Mouse (Mus musculus) cerebral cortex, adult 2 months (tissue): ENCODE measurements around the gene Olfr243.

Experiments
- WGBS: fragments of 180-500 bp; shearing (Covaris S2); methylation state at CpG from one replicate; pipeline ENCODE4 v1.1.7; 2018; 5-methylcytosine and 5-hydroxymethylcytosine counted together

Olfr243 gene

DNA sequence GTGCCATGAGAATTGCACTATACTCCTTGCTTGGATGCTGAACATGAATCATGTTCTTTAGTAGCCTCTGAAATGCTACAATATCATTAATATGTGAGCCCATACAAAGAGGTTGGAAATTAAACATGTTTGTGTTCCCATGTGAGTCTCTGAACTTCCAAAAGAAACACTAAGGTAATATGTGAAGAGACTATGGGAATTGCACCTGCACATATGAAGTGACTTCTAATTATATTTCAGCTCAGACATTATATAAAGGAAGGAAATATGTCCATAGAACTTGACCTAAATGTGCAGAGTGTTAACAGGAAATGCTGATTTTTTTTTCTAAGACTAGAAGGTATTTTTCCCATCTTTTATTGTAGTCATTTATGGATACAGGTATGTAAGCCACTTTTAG is at the start of gene Olfr243:
Gene Olfr243, plus strand, starts transcription at position 301 of the 400 bp plus-strand sequence.

DNA sequence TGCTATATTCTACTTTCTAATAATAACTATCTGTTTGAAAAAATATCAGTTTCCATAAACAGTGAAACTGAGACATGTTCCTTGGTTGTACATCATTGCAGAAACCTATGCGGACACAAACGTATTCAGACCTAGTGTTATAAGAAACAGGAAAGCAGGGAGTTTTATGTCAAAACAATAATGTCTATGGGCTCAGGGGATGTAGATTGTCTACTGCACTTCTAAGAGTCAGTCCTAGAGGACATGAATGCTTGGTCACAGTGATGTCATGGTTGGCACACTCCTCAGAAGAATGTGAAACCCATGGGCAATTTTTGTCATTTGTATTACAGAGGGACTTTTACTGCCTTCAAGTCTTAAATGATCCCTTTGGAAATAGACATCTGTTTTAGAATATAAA is 43.4 kb upstream of the Olfr243 start, which contains the start of gene Olfr624:
Gene Olfr624, minus strand, starts transcription at position 101 of the 400 bp plus-strand sequence.
- WGBS = 90% methylated on average over 2 of the region's 2 CpGs

DNA sequence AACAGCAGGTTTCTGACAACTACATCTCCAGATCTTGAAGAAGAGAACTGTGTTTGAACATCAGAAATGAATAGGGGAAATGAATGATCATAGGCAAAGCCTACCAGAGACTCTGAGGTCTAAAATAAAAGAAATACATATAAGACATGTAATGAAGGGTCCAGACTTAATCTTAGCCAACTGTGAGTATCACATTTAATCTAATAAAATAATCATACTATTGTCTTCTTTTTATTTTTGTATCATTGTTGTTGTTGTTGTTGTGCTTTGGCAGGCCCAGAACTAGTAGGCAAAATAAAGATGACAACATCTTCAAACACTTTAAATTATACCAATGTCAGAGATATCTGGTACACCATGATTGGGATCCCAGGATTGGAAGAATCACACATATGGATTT is 32.1 kb upstream of the Olfr243 start, which contains the start of gene Olfr625-ps1:
Gene Olfr625-ps1, plus strand, starts transcription at position 301 of the 400 bp plus-strand sequence.

DNA sequence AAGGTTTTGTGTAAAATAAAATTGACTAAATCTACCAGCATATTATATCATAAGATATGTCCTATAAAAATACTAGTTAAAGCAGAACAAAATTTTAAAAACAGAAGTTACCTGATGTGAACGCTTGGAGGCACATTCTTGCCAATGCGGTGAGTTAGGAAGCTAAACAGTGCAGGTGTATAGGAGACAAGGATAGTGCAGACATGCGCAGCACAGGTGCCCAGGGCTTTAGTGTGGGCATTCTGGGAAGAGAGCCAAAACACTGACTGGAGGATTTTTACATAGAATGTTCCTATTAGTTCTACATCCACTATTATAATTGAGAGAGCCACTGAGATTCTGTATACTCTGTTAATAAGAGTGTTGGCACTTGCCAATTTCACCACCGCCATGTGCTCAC is 15.0 kb upstream of the Olfr243 start:
- WGBS = 78% methylated on average over 4 of the region's 4 CpGs

DNA sequence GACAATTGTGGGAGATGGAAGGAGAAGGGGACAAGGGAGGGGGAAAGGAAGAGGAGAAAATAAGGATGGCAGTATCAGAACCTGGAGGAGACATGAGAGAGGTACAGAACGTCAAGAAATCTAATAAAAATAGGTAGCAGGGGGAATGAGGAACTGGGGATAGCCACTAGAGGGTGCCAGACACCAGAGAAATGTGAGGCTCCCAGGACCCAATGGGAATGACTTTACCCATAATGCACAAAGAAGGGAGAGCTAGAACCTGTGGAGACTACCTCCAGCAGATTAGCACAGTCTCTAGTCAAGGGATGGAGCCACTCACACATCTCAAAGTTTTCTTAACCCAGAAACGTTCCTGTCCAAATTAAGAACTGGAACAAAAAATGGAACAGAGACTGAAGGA is 2.4 kb upstream of the Olfr243 start:
- WGBS = 43% methylated on average over 2 of the region's 2 CpGs

DNA sequence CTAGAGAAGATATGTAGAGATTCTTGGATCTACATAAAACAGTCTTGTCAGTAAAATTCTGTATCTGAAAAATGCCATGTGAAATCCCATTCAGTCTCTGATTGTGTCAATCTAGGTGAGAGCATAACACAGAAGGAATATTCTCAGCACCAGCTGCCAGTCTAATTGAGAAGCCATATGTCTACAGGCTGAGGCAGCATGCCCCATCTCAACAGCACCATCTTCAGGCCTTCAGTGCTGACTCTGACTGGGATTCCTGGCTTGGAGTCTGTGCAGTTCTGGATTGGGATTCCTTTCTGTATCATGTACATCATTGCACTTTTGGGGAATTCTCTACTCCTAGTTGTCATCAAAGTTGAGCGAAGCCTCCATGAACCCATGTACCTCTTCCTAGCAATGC is 1.9 kb downstream of the Olfr243 start:
- WGBS = 100% methylated on average over 1 of the region's 1 CpGs

DNA sequence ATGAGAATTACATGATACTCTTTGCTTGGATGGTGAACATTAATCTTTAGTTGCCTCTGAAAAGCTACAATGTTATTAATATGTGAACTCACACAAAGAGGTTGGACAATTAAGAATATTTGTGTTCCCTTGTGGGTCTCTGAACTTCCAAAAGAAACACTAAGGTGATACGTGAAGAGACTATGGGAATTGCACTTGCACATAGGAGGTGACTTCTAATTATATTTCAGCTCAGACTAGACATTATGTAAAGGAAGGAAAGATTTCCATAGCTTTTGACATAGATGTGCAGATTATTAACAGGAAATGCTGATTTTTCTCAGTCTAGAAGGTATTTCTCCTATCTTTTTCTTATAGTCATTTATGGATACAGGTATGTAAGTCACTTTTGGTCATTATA is 15.6 kb downstream of the Olfr243 start, which contains the start of gene Olfr628:
Gene Olfr628, plus strand, starts transcription at position 301 of the 400 bp plus-strand sequence.
- WGBS = 94% methylated on average over 1 of the region's 1 CpGs

DNA sequence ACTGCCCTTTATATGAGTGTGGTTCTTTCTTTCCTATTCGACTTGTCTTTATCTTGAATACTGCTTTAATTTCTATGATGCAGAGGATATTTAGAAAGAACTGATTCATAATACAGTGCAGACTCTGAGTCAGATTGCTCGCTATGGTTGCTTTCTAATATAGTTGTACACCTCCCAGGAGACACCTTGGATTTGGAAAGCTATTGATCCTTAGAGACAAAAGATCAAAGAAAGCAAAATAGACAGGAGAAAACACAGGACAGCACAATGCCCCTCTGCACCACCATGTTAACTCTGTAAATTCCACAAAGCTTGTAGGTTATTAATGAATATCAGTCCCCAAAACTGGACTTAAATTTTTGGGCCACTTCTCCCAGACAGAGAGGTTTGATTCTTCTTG is 30.4 kb downstream of the Olfr243 start, which contains the start of gene Olfr629:
Gene Olfr629, minus strand, starts transcription at position 101 of the 400 bp plus-strand sequence.
- 68% methylated on average over 2 of the region's 2 CpGs for WGBS

DNA sequence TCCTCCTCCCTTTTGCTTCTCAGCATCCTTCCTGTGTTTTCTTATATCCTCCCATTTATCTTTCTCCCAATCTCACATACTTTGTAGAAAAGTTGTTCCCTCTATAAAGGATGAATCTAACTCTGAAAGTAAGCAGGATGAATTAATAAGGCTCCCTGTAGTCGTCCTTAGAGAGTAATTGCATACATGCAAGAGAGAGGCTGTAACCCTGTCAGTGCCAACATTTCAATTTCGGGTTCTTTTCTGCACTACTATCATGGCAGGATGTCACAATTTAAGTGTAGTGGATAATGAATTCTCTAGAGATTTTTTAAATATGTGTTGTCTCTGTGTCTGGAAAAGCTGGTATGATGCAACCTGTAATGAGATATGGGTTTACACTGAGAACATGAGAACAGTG is 42.8 kb downstream of the Olfr243 start, which contains the start of gene Olfr630:
Gene Olfr630, minus strand, starts transcription at position 101 of the 400 bp plus-strand sequence.
- WGBS = 48% methylated on average over 2 of the region's 2 CpGs

DNA sequence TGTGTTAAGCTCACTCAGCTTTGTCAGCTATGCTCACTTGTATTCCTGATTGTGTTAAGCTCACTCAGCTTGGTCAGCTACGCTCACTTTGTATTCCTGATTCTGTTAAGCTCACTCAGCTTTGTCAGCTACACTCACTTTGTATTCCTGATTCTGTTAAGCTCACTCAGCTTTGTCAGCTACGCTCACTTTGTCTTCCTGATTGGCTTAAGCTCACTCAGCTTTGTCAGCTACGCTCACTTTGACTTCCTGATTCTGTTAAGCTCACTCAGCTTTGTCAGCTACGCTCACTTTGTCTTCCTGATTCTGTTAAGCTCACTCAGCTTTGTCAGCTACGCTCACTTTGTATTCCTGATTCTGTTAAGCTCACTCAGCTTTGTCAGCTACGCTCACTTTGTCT is 47.7 kb downstream of the Olfr243 start:
- WGBS = 86% methylated on average over 6 of the region's 6 CpGs

DNA sequence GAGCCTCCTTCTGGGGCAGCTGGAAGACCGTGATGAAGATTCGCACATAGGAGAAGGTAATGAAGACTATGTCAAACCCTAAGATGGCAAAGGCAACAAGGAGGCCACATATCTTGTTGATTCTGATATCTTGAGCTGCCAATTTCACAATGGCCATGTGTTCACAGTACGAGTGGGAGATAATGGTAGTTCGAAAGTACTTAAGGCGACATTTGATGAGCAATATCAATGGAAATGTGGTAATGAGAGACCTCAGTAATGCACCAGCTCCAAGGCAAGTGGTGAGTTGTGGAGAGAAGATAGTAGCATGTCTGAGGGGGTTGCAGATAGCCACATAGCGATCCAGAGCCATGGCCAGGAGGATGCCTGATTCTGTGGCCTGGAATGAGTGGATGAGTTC is 53.2 kb downstream of the Olfr243 start:
- 92% methylated on average over 6 of the region's 6 CpGs for WGBS
